Mouse (Mus musculus): Measurements from ENCODE around the gene Cnbd2. TPM values are rescaled to one million over a fixed set of nuclear protein-coding genes. Genes with fewer than 3 reads are reported as not detected.
A peak's percentile ranks its signal among the peaks of the same experiment; 100 is the strongest.

Gene Cnbd2
- polyA plus RNA-seq, 1 experiment = not detected

DNA sequence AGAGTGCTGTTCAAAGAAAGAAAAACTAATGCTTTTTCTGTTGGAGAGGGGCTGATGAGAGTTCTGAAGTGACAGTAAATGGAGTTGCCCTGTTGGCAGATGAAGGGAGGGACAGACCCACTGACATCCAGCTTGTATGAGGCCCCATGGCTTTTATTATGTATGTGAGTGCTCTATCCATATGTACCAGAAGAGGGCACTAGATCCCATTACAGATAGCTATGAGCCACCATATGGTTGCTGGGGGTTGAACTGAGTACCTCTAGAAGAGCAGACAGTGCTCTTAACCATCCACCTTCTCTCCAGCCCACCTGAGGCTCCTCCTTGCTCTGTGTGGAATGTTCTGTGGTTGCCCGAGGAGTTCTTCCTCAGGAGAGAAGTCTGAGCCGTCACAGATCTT is 6.3 kb upstream of the Cnbd2 start:
- no peak overlapping the region for H3K27ac ChIP-seq (ENCODE audit: insufficient read depth, low read depth, low read length)
- TF ChIP-seq POLR2A (IDR thresholded peaks at IDR 0.05; ENCODE audit: insufficient read depth, low read depth, low read length) (no peak), CTCF (IDR thresholded peaks at IDR 0.05; ENCODE audit: insufficient read depth, low read depth, low read length) (no peak)
- H3K4me3 ChIP-seq (ENCODE audit: insufficient read depth, low read depth, low read length) = no peak overlapping the region
- WGBS = 92% methylated on average over 2 of the region's 2 CpGs
- H3K4me1 ChIP-seq (ENCODE audit: control insufficient read depth, insufficient read depth, low read length) = no peaks in the 10 kb centered on the region

DNA sequence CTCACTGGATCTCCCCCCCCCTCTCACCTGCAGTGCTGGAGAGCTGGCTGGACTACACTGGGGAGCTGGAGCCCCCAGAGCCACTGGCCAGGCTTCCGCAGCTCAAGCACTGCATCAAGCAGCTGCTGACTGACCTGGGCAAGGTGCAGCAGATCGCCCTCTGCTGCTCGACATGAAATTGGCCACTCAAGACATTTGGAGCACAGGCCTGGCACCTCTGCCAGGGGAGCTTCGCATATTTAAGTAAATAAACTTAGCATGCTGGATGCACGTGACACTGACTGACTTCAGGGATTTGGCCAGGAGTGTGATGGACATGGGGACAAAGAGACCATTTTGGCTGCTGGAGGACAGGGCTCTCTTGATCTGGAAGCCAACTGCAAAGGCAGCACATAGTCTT is 4.8 kb upstream of the Cnbd2 start:
- TF ChIP-seq POLR2A (IDR thresholded peaks at IDR 0.05; ENCODE audit: insufficient read depth, low read depth, low read length) (no peak), CTCF (IDR thresholded peaks at IDR 0.05; ENCODE audit: insufficient read depth, low read depth, low read length) (0 out of 2 replicates have a peak, but pooled peaks have one; percentile 22)
- no peak overlapping the region for H3K4me3 ChIP-seq (ENCODE audit: insufficient read depth, low read depth, low read length)
- no peak overlapping the region for H3K27ac ChIP-seq (ENCODE audit: insufficient read depth, low read depth, low read length)
- H3K4me1 ChIP-seq (ENCODE audit: control insufficient read depth, insufficient read depth, low read length) = no peaks in the 10 kb centered on the region
- 32% methylated on average over 5 of the region's 5 CpGs for WGBS

DNA sequence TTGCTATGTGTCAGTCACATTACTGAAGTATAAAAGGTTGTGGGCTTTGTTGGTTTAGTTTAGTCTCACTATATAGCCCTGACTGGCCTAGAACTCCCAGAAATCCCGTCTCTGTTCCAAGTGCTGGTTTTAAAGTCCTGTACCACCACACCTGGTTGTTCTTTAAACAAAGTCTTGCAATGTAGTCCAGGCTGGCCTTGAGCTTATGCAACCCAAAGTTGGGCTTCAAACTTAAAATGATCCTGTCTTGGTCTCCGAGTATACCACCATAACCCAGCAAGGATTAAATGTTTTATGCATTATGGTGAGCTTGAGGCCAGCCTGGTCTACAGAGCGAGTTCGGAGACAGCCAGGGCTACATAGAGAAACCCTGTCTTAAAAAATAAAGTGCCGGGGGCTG is 2.2 kb upstream of the Cnbd2 start:
- no peak overlapping the region for H3K4me3 ChIP-seq (ENCODE audit: insufficient read depth, low read depth, low read length)
- peaks cover 3% of the 10 kb centered on the region; the same call in 1 of the 2 replicates for H3K4me1 ChIP-seq (ENCODE audit: control insufficient read depth, insufficient read depth, low read length)
- TF ChIP-seq CTCF (IDR thresholded peaks at IDR 0.05; ENCODE audit: insufficient read depth, low read depth, low read length) (no peak), POLR2A (IDR thresholded peaks at IDR 0.05; ENCODE audit: insufficient read depth, low read depth, low read length) (no peak)
- H3K27ac ChIP-seq (ENCODE audit: insufficient read depth, low read depth, low read length) = no peak overlapping the region
- WGBS = 96% methylated on average over 5 of the region's 5 CpGs

DNA sequence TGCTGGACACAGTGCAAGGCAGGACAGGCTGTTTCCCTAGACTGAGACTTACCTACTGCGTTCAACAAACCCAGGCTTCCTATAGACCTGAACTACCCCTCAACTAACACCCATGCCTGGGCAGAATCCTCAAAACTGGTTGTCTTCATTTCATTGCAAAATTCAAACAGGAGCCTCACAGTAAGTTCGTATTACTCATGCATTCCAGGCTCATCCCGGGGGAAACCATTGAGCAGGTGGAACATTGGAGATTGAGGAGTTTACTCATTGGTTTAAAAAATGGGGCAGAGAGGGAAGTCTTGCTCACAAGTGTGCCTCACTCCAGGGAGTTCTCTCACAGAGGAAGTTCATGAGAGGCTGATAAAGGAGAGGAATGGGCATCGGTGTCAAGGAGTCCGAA is 1.6 kb upstream of the Cnbd2 start:
- TF ChIP-seq POLR2A (IDR thresholded peaks at IDR 0.05; ENCODE audit: insufficient read depth, low read depth, low read length) = no peak
- no peak for TF ChIP-seq CTCF (IDR thresholded peaks at IDR 0.05; ENCODE audit: insufficient read depth, low read depth, low read length)
- H3K4me1 ChIP-seq (ENCODE audit: control insufficient read depth, insufficient read depth, low read length) = peaks cover 3% of the 10 kb centered on the region; the same call in 1 of the 2 replicates
- H3K27ac ChIP-seq (ENCODE audit: insufficient read depth, low read depth, low read length) = no peak overlapping the region
- 97% methylated on average over 5 of the region's 5 CpGs for WGBS
- no peak overlapping the region for H3K4me3 ChIP-seq (ENCODE audit: insufficient read depth, low read depth, low read length)

- 93% methylated on average over 5 of the region's 5 CpGs for WGBS
- TF ChIP-seq CTCF (IDR thresholded peaks at IDR 0.05; ENCODE audit: insufficient read depth, low read depth, low read length) (no peak), POLR2A (IDR thresholded peaks at IDR 0.05; ENCODE audit: insufficient read depth, low read depth, low read length) (no peak)
Observed at GRCm38 (mm10) chr2:156310945-156311344, 1.2 kb upstream of the Cnbd2 start.

GRCm38 (mm10) chr2:156311441-156311840 is 658 bp upstream of the Cnbd2 start:
- peak overlapping the region; percentile 65 for H3K27ac ChIP-seq (ENCODE audit: insufficient read depth, low read depth, low read length)
- H3K4me3 ChIP-seq (ENCODE audit: insufficient read depth, low read depth, low read length) = peak overlapping the region; percentile 78
- H3K4me1 ChIP-seq (ENCODE audit: control insufficient read depth, insufficient read depth, low read length) = peaks cover 3% of the 10 kb centered on the region; the same call in 1 of the 2 replicates
- 7% methylated on average over 8 of the region's 8 CpGs for WGBS
- TF ChIP-seq POLR2A (IDR thresholded peaks at IDR 0.05; ENCODE audit: insufficient read depth, low read depth, low read length) = no peak

More at GRCm38 (mm10) chr2:156310945-156311344, 1.2 kb upstream of the Cnbd2 start:
- H3K27ac ChIP-seq (ENCODE audit: insufficient read depth, low read depth, low read length) = no peak overlapping the region
- no peak overlapping the region for H3K4me3 ChIP-seq (ENCODE audit: insufficient read depth, low read depth, low read length)
- peaks cover 3% of the 10 kb centered on the region; the same call in 1 of the 2 replicates for H3K4me1 ChIP-seq (ENCODE audit: control insufficient read depth, insufficient read depth, low read length)

DNA sequence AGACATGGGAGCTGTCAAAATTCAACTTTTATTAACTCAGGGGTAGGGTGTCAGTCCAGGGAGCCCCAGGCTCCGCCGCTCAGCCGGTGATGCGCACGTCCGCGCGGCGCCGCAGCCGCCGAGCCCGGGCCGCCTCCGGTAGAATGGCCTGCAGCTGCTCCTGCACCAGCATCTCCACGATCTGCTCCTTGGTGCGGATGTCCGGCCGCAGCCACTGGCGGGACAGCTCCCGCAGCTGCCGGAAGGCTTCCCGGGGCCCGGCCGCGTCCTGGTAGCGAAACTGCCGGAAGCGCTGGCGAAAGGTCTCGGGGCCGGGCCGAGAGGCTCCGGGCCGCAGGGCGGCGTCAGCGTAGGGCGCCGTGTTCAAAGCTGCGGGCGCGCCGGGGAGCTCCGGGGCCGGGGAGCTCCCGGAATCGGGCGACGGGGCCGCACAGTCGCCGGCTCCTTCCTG is 233 bp upstream of the Cnbd2 start:
- no peak for TF ChIP-seq POLR2A (IDR thresholded peaks at IDR 0.05; ENCODE audit: insufficient read depth, low read depth, low read length)
- TF ChIP-seq CTCF (IDR thresholded peaks at IDR 0.05; ENCODE audit: insufficient read depth, low read depth, low read length) = no peak
- Histone ChIP-seq H3K27ac (ENCODE audit: insufficient read depth, low read depth, low read length) (peak overlapping the region; percentile 65), H3K4me3 (ENCODE audit: insufficient read depth, low read depth, low read length) (peak overlapping the region; percentile 78), H3K4me1 (ENCODE audit: control insufficient read depth, insufficient read depth, low read length) (peaks cover 3% of the 10 kb centered on the region; the same call in 1 of the 2 replicates)
- under 1% methylated on average over 53 of the region's 53 CpGs for WGBS

DNA sequence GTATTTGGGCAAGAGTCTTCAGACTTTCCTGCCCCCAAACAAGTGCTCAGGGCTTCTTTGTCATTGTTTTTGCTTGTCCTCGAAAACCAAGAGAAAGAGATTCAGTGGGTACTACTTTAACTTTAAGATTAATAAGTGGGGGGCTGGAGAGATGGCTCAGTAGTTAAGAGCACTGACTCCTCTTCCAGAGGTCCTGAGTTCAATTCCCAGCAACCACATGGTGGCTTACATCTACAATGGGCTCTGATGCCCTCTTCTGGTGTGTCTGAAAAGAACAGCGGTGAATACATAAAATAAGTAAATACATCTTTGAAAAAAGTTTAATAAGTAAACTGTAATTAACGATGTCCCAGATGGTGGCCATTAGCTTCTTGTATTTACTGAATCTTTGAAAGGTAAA is 1.1 kb downstream of the Cnbd2 start:
- TF ChIP-seq POLR2A (IDR thresholded peaks at IDR 0.05; ENCODE audit: insufficient read depth, low read depth, low read length) = no peak
- TF ChIP-seq CTCF (IDR thresholded peaks at IDR 0.05; ENCODE audit: insufficient read depth, low read depth, low read length) = no peak
- 46% methylated on average over 3 of the region's 3 CpGs for WGBS
- H3K27ac ChIP-seq (ENCODE audit: insufficient read depth, low read depth, low read length) = no peak overlapping the region

GRCm38 (mm10) chr2:156314811-156315210 is 2.7 kb downstream of the Cnbd2 start:
- Histone ChIP-seq H3K27ac (ENCODE audit: insufficient read depth, low read depth, low read length) (no peak overlapping the region), H3K4me1 (ENCODE audit: control insufficient read depth, insufficient read depth, low read length) (peaks cover 3% of the 10 kb centered on the region; the same call in 1 of the 2 replicates), H3K4me3 (ENCODE audit: insufficient read depth, low read depth, low read length) (no peak overlapping the region)
- no peak for TF ChIP-seq CTCF (IDR thresholded peaks at IDR 0.05; ENCODE audit: insufficient read depth, low read depth, low read length)
- TF ChIP-seq POLR2A (IDR thresholded peaks at IDR 0.05; ENCODE audit: insufficient read depth, low read depth, low read length) = no peak
- WGBS = 92% methylated on average over 6 of the region's 6 CpGs

More for the DNA sequence above, 1.1 kb downstream of the Cnbd2 start:
- H3K4me3 ChIP-seq (ENCODE audit: insufficient read depth, low read depth, low read length) = no peak overlapping the region
- H3K4me1 ChIP-seq (ENCODE audit: control insufficient read depth, insufficient read depth, low read length) = peaks cover 3% of the 10 kb centered on the region; the same call in 1 of the 2 replicates

GRCm38 (mm10) chr2:156318491-156318890 is 6.4 kb downstream of the Cnbd2 start:
- Histone ChIP-seq H3K4me3 (ENCODE audit: insufficient read depth, low read depth, low read length) (no peak overlapping the region), H3K27ac (ENCODE audit: insufficient read depth, low read depth, low read length) (no peak overlapping the region), H3K4me1 (ENCODE audit: control insufficient read depth, insufficient read depth, low read length) (peaks cover 3% of the 10 kb centered on the region; the same call in 1 of the 2 replicates)
- no peak for TF ChIP-seq POLR2A (IDR thresholded peaks at IDR 0.05; ENCODE audit: insufficient read depth, low read depth, low read length)
- no peak for TF ChIP-seq CTCF (IDR thresholded peaks at IDR 0.05; ENCODE audit: insufficient read depth, low read depth, low read length)
